Mouse (Mus musculus): ENCODE results near the gene Rexo5. TPM values are rescaled to one million over a fixed set of nuclear protein-coding genes. Genes with fewer than 3 reads are reported as not detected.

Gene Rexo5
- total RNA-seq, 2 experiments from 2014 or later: 7.3 to 14.9 TPM

GRCm38 (mm10) chr7:119845541-119845940 lies 51.7 kb downstream of the Rexo5 start:
- no peak for DNase-seq

GRCm38 (mm10) chr7:119847396-119847795 lies 53.6 kb downstream of the Rexo5 start:
- DNase-seq: no peak

- DNase-seq: peak; percentile 84
Measured at GRCm38 (mm10) chr7:119849096-119849495, 55.3 kb downstream of the Rexo5 start.

GRCm38 (mm10) chr7:119850737-119851136 lies 56.9 kb downstream of the Rexo5 start:
- DNase-seq: peak; percentile 19

GRCm38 (mm10) chr7:119852494-119852893 lies 58.7 kb downstream of the Rexo5 start:
- no peak for DNase-seq

- DNase-seq: no peak
Measured at GRCm38 (mm10) chr7:119853186-119853585, 59.4 kb downstream of the Rexo5 start.

GRCm38 (mm10) chr7:119854362-119854761 lies 60.6 kb downstream of the Rexo5 start:
- DNase-seq: no peak

- no peak for DNase-seq
Measured at GRCm38 (mm10) chr7:119855031-119855430, 61.2 kb downstream of the Rexo5 start.

GRCm38 (mm10) chr7:119859476-119859875 lies 65.7 kb downstream of the Rexo5 start:
- DNase-seq: peak; percentile 22

GRCm38 (mm10) chr7:119860116-119860515 lies 66.3 kb downstream of the Rexo5 start:
- no peak for DNase-seq

- no peak for DNase-seq
Measured at GRCm38 (mm10) chr7:119860554-119860953, 66.7 kb downstream of the Rexo5 start.

- no peak for DNase-seq
Measured at GRCm38 (mm10) chr7:119860971-119861334, 67.1 kb downstream of the Rexo5 start.

GRCm38 (mm10) chr7:119861335-119862091 lies 67.7 kb downstream of the Rexo5 start:
- peak; percentile 65 for DNase-seq

- DNase-seq: no peak
Measured at GRCm38 (mm10) chr7:119862167-119862566, 68.4 kb downstream of the Rexo5 start.

GRCm38 (mm10) chr7:119864500-119864899 lies 70.7 kb downstream of the Rexo5 start:
- no peak for DNase-seq

GRCm38 (mm10) chr7:119866136-119866535 lies 72.3 kb downstream of the Rexo5 start:
- DNase-seq: no peak

- DNase-seq: no peak
Measured at GRCm38 (mm10) chr7:119872204-119872603, 78.4 kb downstream of the Rexo5 start.

- DNase-seq: no peak
Measured at GRCm38 (mm10) chr7:119873050-119873449, 79.2 kb downstream of the Rexo5 start.

- no peak for DNase-seq
Measured at GRCm38 (mm10) chr7:119875776-119876440, 82.1 kb downstream of the Rexo5 start.

GRCm38 (mm10) chr7:119879171-119879570 lies 85.4 kb downstream of the Rexo5 start:
- no peak for DNase-seq

GRCm38 (mm10) chr7:119880345-119880744 lies 86.5 kb downstream of the Rexo5 start:
- no peak for DNase-seq

GRCm38 (mm10) chr7:119881229-119881628 lies 87.4 kb downstream of the Rexo5 start:
- no peak for DNase-seq

- DNase-seq: no peak
Measured at GRCm38 (mm10) chr7:119887887-119888286, 94.1 kb downstream of the Rexo5 start.

- DNase-seq: no peak
Measured at GRCm38 (mm10) chr7:119892198-119892597, 98.4 kb downstream of the Rexo5 start.

All from heart, postnatal 4 days (tissue).